Mouse (Mus musculus): Measurements from ENCODE around the gene Abhd15. TPM values are rescaled to one million over a fixed set of nuclear protein-coding genes. Genes with fewer than 3 reads are reported as not detected.
"Not testable (repeated sequence)": the region's sequence is repeated elsewhere in the genome, so short reads cannot be mapped to it uniquely, and the experiment has no call there.

Gene Abhd15
- polyA plus RNA-seq, 1 experiment from 2014 or later, result 3.9 TPM

GRCm38 (mm10) chr11:77528420-77528819 is 13.5 kb downstream of the Abhd15 start:
- H3K27me3 ChIP-seq (ENCODE audit: control insufficient read depth, insufficient read depth, low read depth, low read length); H3K4me3 ChIP-seq (ENCODE audit: low read length); H3K4me1 ChIP-seq (replicated peaks; ENCODE audit: control insufficient read depth, insufficient read depth, low read length); H3K9ac ChIP-seq (ENCODE audit: low read length); ATAC-seq (ENCODE audit: low read depth); H3K27ac ChIP-seq (ENCODE audit: low read length); H3K9me3 ChIP-seq (ENCODE audit: control insufficient read depth, low read length); H3K4me2 ChIP-seq (ENCODE audit: low read depth, low read length); H3K36me3 ChIP-seq (ENCODE audit: control insufficient read depth, insufficient read depth, low read length): not testable (repeated sequence)
- 78% methylated on average over 3 of the region's 3 CpGs for WGBS

- no peak overlapping the region for H3K4me3 ChIP-seq (ENCODE audit: low read length)
- 72% methylated on average over 3 of the region's 3 CpGs for WGBS
- ATAC-seq (ENCODE audit: low read depth), result no peak
- H3K36me3 ChIP-seq (ENCODE audit: control insufficient read depth, insufficient read depth, low read length), result 0 out of 2 replicates have a peak, but pooled peaks cover 2% of the 10 kb centered on the region
- no peak overlapping the region for H3K4me2 ChIP-seq (ENCODE audit: low read depth, low read length)
- H3K27ac ChIP-seq (ENCODE audit: low read length), result no peak overlapping the region
- H3K9me3 ChIP-seq (ENCODE audit: control insufficient read depth, low read length), result no peaks in the 10 kb centered on the region
- H3K9ac ChIP-seq (ENCODE audit: low read length), result no peak overlapping the region
- no peaks in the 10 kb centered on the region for H3K27me3 ChIP-seq (ENCODE audit: control insufficient read depth, insufficient read depth, low read depth, low read length)
- H3K4me1 ChIP-seq (replicated peaks; ENCODE audit: control insufficient read depth, insufficient read depth, low read length), result no peaks in the 10 kb centered on the region
Observed at GRCm38 (mm10) chr11:77529644-77530043, 14.7 kb downstream of the Abhd15 start.

GRCm38 (mm10) chr11:77530862-77531261 is 15.9 kb downstream of the Abhd15 start:
- Histone ChIP-seq H3K4me2 (ENCODE audit: low read depth, low read length) (no peak overlapping the region), H3K4me1 (replicated peaks; ENCODE audit: control insufficient read depth, insufficient read depth, low read length) (no peaks in the 10 kb centered on the region), H3K9ac (ENCODE audit: low read length) (no peak overlapping the region), H3K9me3 (ENCODE audit: control insufficient read depth, low read length) (no peaks in the 10 kb centered on the region), H3K36me3 (ENCODE audit: control insufficient read depth, insufficient read depth, low read length) (0 out of 2 replicates have a peak, but pooled peaks cover 2% of the 10 kb centered on the region), H3K4me3 (ENCODE audit: low read length) (no peak overlapping the region), H3K27me3 (ENCODE audit: control insufficient read depth, insufficient read depth, low read depth, low read length) (no peaks in the 10 kb centered on the region), H3K27ac (ENCODE audit: low read length) (no peak overlapping the region)
- WGBS, result 56% methylated on average over 2 of the region's 2 CpGs
- ATAC-seq (ENCODE audit: low read depth), result no peak

GRCm38 (mm10) chr11:77532202-77532846 is 17.4 kb downstream of the Abhd15 start:
- WGBS, result 77% methylated on average over 4 of the region's 4 CpGs
- Histone ChIP-seq H3K36me3 (ENCODE audit: control insufficient read depth, insufficient read depth, low read length) (peaks cover 8% of the 10 kb centered on the region), H3K9ac (ENCODE audit: low read length) (no peak overlapping the region)

GRCm38 (mm10) chr11:77545261-77545660 is 30.3 kb downstream of the Abhd15 start:
- WGBS, result 95% methylated on average over 7 of the region's 7 CpGs
- H3K27me3 ChIP-seq (ENCODE audit: control insufficient read depth, insufficient read depth, low read depth, low read length), result no peaks in the 10 kb centered on the region
- no peaks in the 10 kb centered on the region for H3K9me3 ChIP-seq (ENCODE audit: control insufficient read depth, low read length)
- ATAC-seq (ENCODE audit: low read depth), result no peak
- H3K4me3 ChIP-seq (ENCODE audit: low read length), result no peak overlapping the region
- H3K27ac ChIP-seq (ENCODE audit: low read length), result no peak overlapping the region
- H3K4me2 ChIP-seq (ENCODE audit: low read depth, low read length), result no peak overlapping the region
- H3K36me3 ChIP-seq (ENCODE audit: control insufficient read depth, insufficient read depth, low read length), result peaks cover 45% of the 10 kb centered on the region
- no peak overlapping the region for H3K9ac ChIP-seq (ENCODE audit: low read length)
- no peaks in the 10 kb centered on the region for H3K4me1 ChIP-seq (replicated peaks; ENCODE audit: control insufficient read depth, insufficient read depth, low read length)

More at GRCm38 (mm10) chr11:77532202-77532846, 17.4 kb downstream of the Abhd15 start:
- Histone ChIP-seq H3K4me1 (replicated peaks; ENCODE audit: control insufficient read depth, insufficient read depth, low read length) (no peaks in the 10 kb centered on the region), H3K4me2 (ENCODE audit: low read depth, low read length) (no peak overlapping the region), H3K4me3 (ENCODE audit: low read length) (no peak overlapping the region), H3K27ac (ENCODE audit: low read length) (no peak overlapping the region), H3K9me3 (ENCODE audit: control insufficient read depth, low read length) (no peaks in the 10 kb centered on the region), H3K27me3 (ENCODE audit: control insufficient read depth, insufficient read depth, low read depth, low read length) (no peaks in the 10 kb centered on the region)
- no peak for ATAC-seq (ENCODE audit: low read depth)

- Histone ChIP-seq H3K4me1 (replicated peaks; ENCODE audit: control insufficient read depth, insufficient read depth, low read length) (peaks cover 3% of the 10 kb centered on the region; the same call in 1 of the 2 replicates), H3K9me3 (ENCODE audit: control insufficient read depth, low read length) (no peaks in the 10 kb centered on the region), H3K9ac (ENCODE audit: low read length) (no peak overlapping the region), H3K4me3 (ENCODE audit: low read length) (no peak overlapping the region), H3K27ac (ENCODE audit: low read length) (no peak overlapping the region), H3K36me3 (ENCODE audit: control insufficient read depth, insufficient read depth, low read length) (peaks cover 18% of the 10 kb centered on the region), H3K27me3 (ENCODE audit: control insufficient read depth, insufficient read depth, low read depth, low read length) (no peaks in the 10 kb centered on the region), H3K4me2 (ENCODE audit: low read depth, low read length) (no peak overlapping the region)
- ATAC-seq (ENCODE audit: low read depth), result no peak
- WGBS, result 86% methylated on average over 3 of the region's 3 CpGs
Observed at GRCm38 (mm10) chr11:77585201-77585600, 70.3 kb downstream of the Abhd15 start.

Other genes with a start within 250 kb of the Abhd15 start
- 1.3 and 1.5 TPM in 2 replicates for gene Coro6, start 52.7 kb upstream of the Abhd15 start, polyA plus RNA-seq (2015; fragmentation: Nextera tagmentation; extraction: Ambion mirVana)
- gene Ankrd13b, start 25.4 kb upstream of the Abhd15 start, polyA plus RNA-seq (2015; fragmentation: Nextera tagmentation; extraction: Ambion mirVana), result 2.8 and 3.0 TPM in 2 replicates
- 9.1 and 9.2 TPM in 2 replicates for gene Git1, start 21.6 kb upstream of the Abhd15 start, polyA plus RNA-seq (2015; fragmentation: Nextera tagmentation; extraction: Ambion mirVana)
- gene Trp53i13, start 859 bp downstream of the Abhd15 start, polyA plus RNA-seq (2015; fragmentation: Nextera tagmentation; extraction: Ambion mirVana), result 31.3 and 32.2 TPM in 2 replicates
- gene Gm10392, start 4.1 kb downstream of the Abhd15 start, polyA plus RNA-seq (2015; fragmentation: Nextera tagmentation; extraction: Ambion mirVana), result 0.18 TPM in 1 of 2 replicates, not detected in the other
- 14.8 and 14.9 TPM in 2 replicates for gene Taok1, start 92.7 kb downstream of the Abhd15 start, polyA plus RNA-seq (2015; fragmentation: Nextera tagmentation; extraction: Ambion mirVana)
- 4.3 and 4.7 TPM in 2 replicates for gene Nufip2, start 171.0 kb downstream of the Abhd15 start, polyA plus RNA-seq (2015; fragmentation: Nextera tagmentation; extraction: Ambion mirVana)
- not detected in 2 replicates for gene Cryba1, start 210.2 kb downstream of the Abhd15 start, polyA plus RNA-seq (2015; fragmentation: Nextera tagmentation; extraction: Ambion mirVana)
- 39.0 and 42.1 TPM in 2 replicates for gene Myo18a, start 248.1 kb downstream of the Abhd15 start, polyA plus RNA-seq (2015; fragmentation: Nextera tagmentation; extraction: Ambion mirVana)